Mouse (Mus musculus) lung, adult 2 months (tissue): ENCODE results near the gene Slc38a1.

Experiments used
- CTCF ChIP-seq: fragments of 200-500 bp; IDR thresholded peaks from 2 replicates; pipeline ENCODE4 v1.5.1; 2011; ENCODE audit warnings: mild to moderate bottlenecking, low read length, control low read depth; ENCODE audit not compliant: insufficient read depth
- POLR2A ChIP-seq: fragments of 200-500 bp; IDR thresholded peaks from 2 replicates; pipeline ENCODE4 v1.6.1; 2011; ENCODE audit warnings: low read depth, mild to moderate bottlenecking, control low read depth, low read length, borderline replicate concordance; ENCODE audit errors: extremely low read depth

- TF ChIP-seq POLR2A (no peak), CTCF (no peak)
Measured at GRCm38 (mm10) chr15:96599852-96600781, 42.6 kb downstream of the Slc38a1 start.
